Mouse (Mus musculus) lung, adult 2 months (tissue): ENCODE data around the gene Dhx30.

Experiments
- CTCF ChIP-seq: fragments of 200-500 bp; IDR thresholded peaks from 2 replicates; pipeline ENCODE4 v1.5.1; 2011; ENCODE audit warnings: mild to moderate bottlenecking, low read length, control low read depth; ENCODE audit not compliant: insufficient read depth
- POLR2A ChIP-seq: fragments of 200-500 bp; IDR thresholded peaks from 2 replicates; pipeline ENCODE4 v1.6.1; 2011; ENCODE audit warnings: low read depth, mild to moderate bottlenecking, control low read depth, low read length, borderline replicate concordance; ENCODE audit errors: extremely low read depth

GRCm38 (mm10) chr9:110047260-110047659 lies 70.4 kb downstream of the Dhx30 start:
- TF ChIP-seq CTCF: no peak
- TF ChIP-seq POLR2A: no peak
